Mouse (Mus musculus): ENCODE measurements at regions not wholly inside any gene's neighbourhood (a gene's known extent, or its start where the extent isn't known, plus 50 kb on each side); places are given as distances from the start of the nearest gene placed in this dataset.
"Not testable (repeated sequence)": the region's sequence is repeated elsewhere in the genome, so short reads cannot be mapped to it uniquely, and the experiment has no call there.

- DNase-seq (ENCODE audit: low spot score in 2 of 2), result no peak
Observed at GRCm38 (mm10) chr7:137648621-137649020, 211.2 kb downstream of the Glrx3 start.

- DNase-seq (ENCODE audit: low spot score in 2 of 2), result no peak
Observed at GRCm38 (mm10) chr7:137649650-137650049, 212.2 kb downstream of the Glrx3 start.

- DNase-seq (ENCODE audit: low spot score in 2 of 2), result no peak
Observed at GRCm38 (mm10) chr7:137653837-137654236, 216.4 kb downstream of the Glrx3 start.

- no peak for DNase-seq (ENCODE audit: low spot score in 2 of 2)
Observed at GRCm38 (mm10) chr7:137667165-137667564, 229.8 kb downstream of the Glrx3 start.

GRCm38 (mm10) chr7:137671156-137671555, 233.7 kb downstream of the Glrx3 start:
- no peak for DNase-seq (ENCODE audit: low spot score in 2 of 2)

DNA sequence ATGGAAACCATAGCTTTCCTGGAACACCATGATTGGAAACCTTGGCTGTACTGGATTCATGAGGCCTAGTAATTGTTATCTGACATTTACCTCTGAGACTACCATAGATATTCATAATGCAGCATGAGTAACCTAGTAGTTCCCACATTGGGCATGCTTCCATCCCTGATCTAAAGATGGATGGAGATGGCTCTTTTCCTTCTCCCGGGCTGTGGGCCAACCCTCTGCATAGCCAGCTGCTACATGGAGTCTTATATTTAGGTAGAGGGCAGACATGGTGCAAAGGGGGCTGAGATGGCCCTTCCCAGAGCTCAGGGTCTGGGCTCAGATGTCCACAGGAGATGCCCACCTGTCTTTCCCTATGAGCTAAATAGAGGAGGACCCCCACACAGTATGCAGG, 237.2 kb downstream of the Glrx3 start:
- peak; percentile 9 to 67 for DNase-seq (ENCODE audit: low spot score in 2 of 2)

DNA sequence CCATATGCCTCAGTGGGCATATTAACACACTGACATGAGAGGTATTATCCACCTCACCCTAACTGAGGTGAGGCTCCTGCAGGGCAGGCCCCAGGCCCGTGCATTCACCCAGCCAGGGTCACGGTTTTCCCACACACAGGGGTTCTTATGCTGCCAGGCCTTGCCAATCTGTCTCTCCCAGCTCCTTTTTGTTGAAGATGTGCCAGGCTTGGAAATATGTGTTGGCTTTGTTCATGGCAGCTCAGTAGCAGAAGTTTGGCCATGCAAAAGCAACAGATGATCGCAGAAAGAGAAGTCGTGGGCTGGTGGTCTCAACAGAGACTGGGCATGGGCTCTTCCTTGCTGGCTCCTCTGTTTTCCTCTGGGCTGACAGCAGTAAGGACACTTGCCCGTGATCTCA, 238.0 kb downstream of the Glrx3 start:
- peak in 1 of 2 experiments; percentile 4 for DNase-seq (ENCODE audit: low spot score in 2 of 2)

DNA sequence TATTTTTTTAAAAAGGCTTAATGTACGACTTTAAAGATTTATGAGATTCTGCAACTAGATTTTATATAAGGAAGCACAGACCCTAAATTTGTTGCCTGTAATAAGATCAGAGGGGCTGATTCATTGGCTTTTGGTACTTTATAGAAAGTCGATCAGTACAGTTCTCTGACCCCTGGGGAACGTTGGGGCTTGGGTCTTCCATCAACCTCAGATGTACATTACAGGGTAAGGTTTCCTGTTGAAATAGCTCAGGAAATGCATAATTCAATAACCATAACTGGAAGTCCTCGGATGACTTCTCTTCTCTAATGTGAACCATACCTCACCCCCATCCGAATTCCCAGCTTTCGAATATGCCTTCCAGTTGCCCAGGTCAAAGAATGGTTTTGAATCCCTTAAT, 247.4 kb downstream of the Glrx3 start:
- no peak for DNase-seq (ENCODE audit: low spot score in 2 of 2)

- no peak for DNase-seq (ENCODE audit: low spot score in 2 of 2)
Observed at GRCm38 (mm10) chr7:137685320-137685719, 247.9 kb downstream of the Glrx3 start.

GRCm38 (mm10) chr7:137696831-137697230, 259.4 kb downstream of the Glrx3 start:
- no peak for DNase-seq (ENCODE audit: low spot score in 2 of 2)

- not testable (repeated sequence) for DNase-seq (ENCODE audit: low spot score in 2 of 2)
Observed at GRCm38 (mm10) chr7:137698501-137698900, 261.1 kb downstream of the Glrx3 start.

DNA sequence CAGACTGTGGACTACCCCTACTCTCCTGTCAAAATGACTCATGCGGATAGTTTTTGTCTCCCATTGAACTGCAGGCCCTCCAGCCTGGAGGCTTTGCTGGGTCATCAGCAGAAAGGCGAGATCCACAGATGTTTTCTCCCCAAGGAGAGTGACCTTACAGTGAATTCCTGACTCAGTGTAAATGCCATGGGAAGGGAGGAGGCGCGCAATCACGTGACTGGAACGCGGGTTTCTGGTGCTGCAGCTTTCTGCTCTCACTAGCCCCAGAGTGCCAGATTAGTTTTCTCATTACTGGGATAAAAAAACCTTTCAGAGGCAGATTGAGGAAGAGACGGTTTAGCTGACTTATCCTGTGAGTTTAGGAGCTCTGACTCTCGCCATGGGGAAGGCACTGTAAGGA, 275.4 kb downstream of the Glrx3 start:
- no peak for DNase-seq (ENCODE audit: low spot score in 2 of 2)

DNA sequence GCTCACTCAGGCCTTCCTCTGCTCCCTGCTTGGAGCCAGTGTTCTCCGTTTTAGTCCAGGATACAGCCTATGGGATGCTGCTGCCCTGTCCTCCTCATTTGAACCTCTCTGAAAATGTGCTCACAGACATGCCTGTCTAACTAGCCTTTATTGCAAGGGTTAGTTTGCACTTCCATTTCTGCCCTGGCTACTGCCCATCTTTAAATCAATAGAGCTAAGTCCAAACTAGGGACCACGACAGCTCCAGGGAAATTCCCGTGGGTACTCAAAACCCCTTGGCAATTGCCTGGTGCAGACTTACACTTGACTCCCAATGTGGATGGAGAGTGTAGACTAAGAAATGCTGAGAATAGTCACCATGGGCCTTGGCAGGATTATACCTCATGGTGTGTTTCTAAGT, 276.4 kb downstream of the Glrx3 start:
- no peak for DNase-seq (ENCODE audit: low spot score in 2 of 2)

GRCm38 (mm10) chr7:137714318-137714962, 277.0 kb downstream of the Glrx3 start:
- peak in 1 of 2 experiments; percentile 10 for DNase-seq (ENCODE audit: low spot score in 2 of 2)

- DNase-seq (ENCODE audit: low spot score in 2 of 2), result peak in 1 of 2 experiments; percentile 33
Observed at GRCm38 (mm10) chr7:137715126-137715900, 277.9 kb downstream of the Glrx3 start.

GRCm38 (mm10) chr7:137723361-137724040, 286.1 kb downstream of the Glrx3 start:
- peak in 1 of 2 experiments; percentile 3 for DNase-seq (ENCODE audit: low spot score in 2 of 2)

GRCm38 (mm10) chr7:137726031-137726430, 288.6 kb downstream of the Glrx3 start:
- DNase-seq (ENCODE audit: low spot score in 2 of 2), result no peak

DNA sequence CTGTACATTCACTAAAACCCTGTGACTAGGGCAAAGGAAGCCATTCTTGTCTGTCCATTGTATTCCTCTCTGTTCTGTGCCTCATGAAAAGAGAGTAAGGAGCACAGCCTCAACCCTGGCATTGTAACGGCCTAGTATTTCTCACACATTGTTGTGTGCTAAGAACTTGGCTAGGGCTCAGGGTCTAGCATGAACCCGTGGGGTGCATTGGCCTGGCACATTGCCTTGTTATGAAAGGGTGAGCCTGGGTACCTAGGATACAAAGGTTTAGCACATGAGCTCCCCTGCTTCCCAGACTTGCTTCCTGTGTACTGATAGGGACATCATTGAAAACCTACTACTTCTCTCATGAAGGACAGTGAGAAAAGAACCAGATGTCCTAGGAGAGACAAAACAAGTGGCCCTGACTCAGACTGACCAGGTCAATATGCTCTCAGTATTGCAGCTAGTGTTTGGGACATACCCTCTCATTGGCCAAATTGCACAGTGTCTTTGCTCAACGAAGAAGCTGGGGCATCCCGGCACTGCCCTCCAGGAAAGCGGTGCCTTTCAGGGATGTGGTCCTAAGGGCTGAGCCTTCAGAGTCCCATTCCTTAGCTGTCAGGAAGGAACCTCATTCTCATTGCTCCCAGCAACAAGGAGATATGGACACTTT, 298.6 kb downstream of the Glrx3 start:
- no peak for DNase-seq (ENCODE audit: low spot score in 2 of 2)

- no peak for DNase-seq (ENCODE audit: low spot score in 2 of 2)
Observed at GRCm38 (mm10) chr7:137741702-137742101, 304.3 kb downstream of the Glrx3 start.

GRCm38 (mm10) chr7:137742297-137742751, 304.9 kb downstream of the Glrx3 start:
- DNase-seq (ENCODE audit: low spot score in 2 of 2), result no peak

DNA sequence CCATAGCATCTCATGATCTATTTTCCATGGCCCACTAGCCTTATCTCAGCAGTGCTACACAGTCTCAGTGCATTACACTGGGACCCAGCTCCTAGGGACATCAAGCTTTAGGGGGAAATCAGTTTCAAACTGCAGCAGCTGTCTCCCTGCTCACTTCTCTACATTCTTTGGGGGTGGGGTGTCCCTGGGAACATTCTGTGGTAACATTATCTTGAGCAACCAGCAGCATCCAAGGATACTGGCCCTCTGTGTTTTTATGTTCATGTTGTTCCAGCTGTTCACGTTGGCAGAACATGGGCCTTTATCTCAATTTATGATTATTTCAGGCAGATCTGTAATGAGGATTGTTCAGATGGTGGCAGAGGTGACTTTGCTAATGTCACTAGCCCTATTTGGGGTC, 308.2 kb downstream of the Glrx3 start:
- DNase-seq (ENCODE audit: low spot score in 2 of 2), result no peak

DNA sequence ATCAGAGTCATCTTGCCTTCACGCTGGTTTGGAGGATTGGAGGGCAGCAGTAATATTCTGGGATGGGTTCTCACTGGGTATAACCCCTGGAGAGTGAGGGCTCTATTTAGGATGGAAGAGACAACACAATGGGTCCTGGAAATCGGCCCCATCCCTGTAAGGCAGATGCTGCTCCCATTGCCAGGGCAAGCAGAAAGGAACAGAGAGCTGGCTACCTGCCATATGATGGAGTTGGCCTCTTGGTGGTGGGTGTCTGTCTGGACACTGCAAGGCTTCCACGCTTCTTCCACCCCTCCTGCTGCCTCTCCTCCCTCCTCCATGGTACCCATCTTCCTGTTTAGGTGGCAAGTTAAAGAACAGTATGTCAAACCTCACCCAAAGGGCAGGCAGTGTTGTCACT, 308.6 kb downstream of the Glrx3 start:
- no peak for DNase-seq (ENCODE audit: low spot score in 2 of 2)

All from left cerebral cortex, adult 9 months (tissue).